Mouse (Mus musculus) midbrain, postnatal 0 days (tissue): ENCODE data around the gene Ubxn6. TPM values are rescaled to one million over a fixed set of nuclear protein-coding genes. Genes with fewer than 3 reads are reported as not detected.
A peak's percentile ranks its signal among the peaks of the same experiment; 100 is the strongest.

Experiments
- ATAC-seq: fragments of 200-750 bp; cut with Nextera tagmentation; 2 replicates; pipeline ENCODE4 v1.8.0; 2017; ENCODE audit warnings: moderate number of reproducible peaks, mild to moderate bottlenecking, moderate TSS enrichment, moderate library complexity; ENCODE audit not compliant: low FRiP score
- DNase-seq: peaks from one replicate; pipeline ENCODE4 v3.0.0-alpha.2; 2015; ENCODE audit warnings: low spot score
- H3K27ac ChIP-seq: fragments of 300-500 bp; sonication (generic); 2 replicates; pipeline ENCODE4 v1.5.1; 2014; ENCODE audit warnings: low read depth, mild to moderate bottlenecking, low read length, mixed read lengths
- H3K27me3 ChIP-seq: fragments of 300-500 bp; sonication (generic); 2 replicates; pipeline ENCODE4 v1.6.1; 2014; ENCODE audit warnings: low read length, control low read depth, mixed read lengths; ENCODE audit not compliant: insufficient read depth
- H3K36me3 ChIP-seq: fragments of 300-500 bp; sonication (generic); 2 replicates; pipeline ENCODE4 v1.6.1; 2014; ENCODE audit warnings: low read length, control low read depth, mixed read lengths; ENCODE audit not compliant: insufficient read depth
- H3K4me1 ChIP-seq: fragments of 300-500 bp; sonication (generic); 2 replicates; pipeline ENCODE4 v1.6.1; 2014; ENCODE audit warnings: mild to moderate bottlenecking, control low read depth, antibody characterized with exemption, low read length, mixed read lengths; ENCODE audit not compliant: insufficient read depth
- H3K4me2 ChIP-seq: fragments of 300-500 bp; sonication (generic); 2 replicates; pipeline ENCODE4 v1.6.1; 2014; ENCODE audit warnings: low read depth, mild to moderate bottlenecking, low read length, mixed read lengths; ENCODE audit not compliant: poor library complexity, severe bottlenecking
- H3K4me3 ChIP-seq: fragments of 300-500 bp; sonication (generic); 2 replicates; pipeline ENCODE4 v1.5.1; 2014; ENCODE audit warnings: low read depth, mild to moderate bottlenecking, low read length, moderate library complexity
- H3K9ac ChIP-seq: fragments of 300-500 bp; sonication (generic); replicated peaks from 2 replicates; pipeline ENCODE4 v1.6.1; 2014; ENCODE audit warnings: mild to moderate bottlenecking, low read length, moderate library complexity, mixed read lengths; ENCODE audit not compliant: poor library complexity, severe bottlenecking
- H3K9me3 ChIP-seq: fragments of 300-500 bp; sonication (generic); 2 replicates; pipeline ENCODE4 v1.6.1; 2016; ENCODE audit warnings: low read length, control low read depth
- CTCF ChIP-seq: IDR thresholded peaks from 2 replicates; pipeline ENCODE4 v1.5.1; 2016; ENCODE audit warnings: antibody characterized with exemption, mild to moderate bottlenecking
- WGBS: fragments of 180-500 bp; shearing (Covaris S2); extraction: QIAGEN DNeasy Blood & Tissue Kit; methylation state at CpG from one replicate; pipeline ENCODE4 v1.1.7; 2014; 5-methylcytosine and 5-hydroxymethylcytosine counted together
- polyA plus RNA-seq: library from polyadenylated mRNA; unstranded; fragments of >200 nt; fragmentation: Nextera tagmentation; extraction: Ambion mirVana; gene quantifications from 2 replicates; pipeline ENCODE4 v1.2.1, GENCODE M21; 2015
- total RNA-seq: library from RNA; depleted of rRNA; stranded (reverse); fragments of >200 nt; gene quantifications from 2 replicates; pipeline ENCODE4 v1.2.3, GENCODE M21; 2014

Ubxn6 gene
- total and polyA plus RNA-seq, 2 experiments from 2014 or later: 76.9 to 84.8 TPM

DNA sequence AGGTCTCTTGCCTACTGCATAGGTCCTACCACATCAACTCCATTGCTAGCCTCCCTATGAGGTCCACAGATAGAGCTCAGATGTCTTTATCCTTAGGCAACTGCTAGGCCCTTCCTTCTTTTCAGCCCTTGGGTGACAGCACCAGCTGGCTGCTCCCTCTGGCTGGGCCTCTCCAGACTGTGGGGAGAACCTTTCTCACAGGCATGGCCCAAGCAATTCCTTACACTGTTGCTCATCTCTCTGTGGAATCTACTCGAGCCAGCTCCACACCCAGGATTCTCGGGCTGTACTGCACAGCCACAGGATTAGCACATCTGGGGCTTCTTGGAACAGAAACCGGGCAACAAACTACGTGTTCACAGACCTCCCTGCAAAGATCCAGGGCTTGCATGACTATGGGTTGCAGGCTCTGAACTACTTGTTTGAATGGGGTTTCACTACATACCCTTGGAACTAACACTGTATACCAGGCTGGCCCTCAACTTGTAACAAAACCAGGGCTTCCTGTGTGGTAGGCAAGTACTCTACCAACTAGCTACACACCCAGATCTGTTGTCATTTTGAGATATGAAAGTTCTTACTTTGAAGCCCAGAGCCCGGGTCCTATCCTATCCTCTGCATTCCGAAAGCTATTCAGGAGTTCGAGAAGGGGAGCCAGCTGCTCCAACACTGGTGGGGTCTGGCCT lies 40.6 kb downstream of the Ubxn6 start:
- H3K27ac ChIP-seq: no peak overlapping the region
- no peak overlapping the region for H3K4me2 ChIP-seq
- H3K36me3 ChIP-seq: peaks cover 17% of the 10 kb centered on the region
- no peak overlapping the region for H3K9ac ChIP-seq
- no peak overlapping the region for H3K4me3 ChIP-seq
- H3K9me3 ChIP-seq: no peaks in the 10 kb centered on the region
- ATAC-seq (no peak), DNase-seq (no peak)
- 90% methylated on average over 7 of the region's 7 CpGs for WGBS
- peaks cover 2% of the 10 kb centered on the region; the same call in 1 of the 2 replicates for H3K4me1 ChIP-seq
- no peaks in the 10 kb centered on the region for H3K27me3 ChIP-seq
- no peak for TF ChIP-seq CTCF

GRCm38 (mm10) chr17:56032831-56033230 lies 42.0 kb downstream of the Ubxn6 start:
- H3K4me1 ChIP-seq: peaks cover 2% of the 10 kb centered on the region; the same call in 1 of the 2 replicates
- ATAC-seq (no peak), DNase-seq (no peak)
- H3K4me2 ChIP-seq: no peak overlapping the region
- H3K27me3 ChIP-seq: no peaks in the 10 kb centered on the region
- 76% methylated on average over 7 of the region's 7 CpGs for WGBS
- H3K36me3 ChIP-seq: peaks cover 21% of the 10 kb centered on the region
- H3K27ac ChIP-seq: no peak overlapping the region
- no peaks in the 10 kb centered on the region for H3K9me3 ChIP-seq
- no peak for TF ChIP-seq CTCF
- H3K9ac ChIP-seq: peak overlapping the region; percentile 33; the same call in 1 of the 2 replicates
- no peak overlapping the region for H3K4me3 ChIP-seq

GRCm38 (mm10) chr17:56032127-56032733 lies 42.6 kb downstream of the Ubxn6 start:
- Histone ChIP-seq H3K9ac (no peak overlapping the region), H3K4me3 (no peak overlapping the region), H3K9me3 (no peaks in the 10 kb centered on the region), H3K4me2 (no peak overlapping the region), H3K27ac (no peak overlapping the region), H3K27me3 (no peaks in the 10 kb centered on the region), H3K36me3 (peaks cover 21% of the 10 kb centered on the region), H3K4me1 (peaks cover 2% of the 10 kb centered on the region; the same call in 1 of the 2 replicates)
- 73% methylated on average over 6 of the region's 6 CpGs for WGBS
- no peak for DNase-seq
- ATAC-seq: no peak
- no peak for TF ChIP-seq CTCF

DNA sequence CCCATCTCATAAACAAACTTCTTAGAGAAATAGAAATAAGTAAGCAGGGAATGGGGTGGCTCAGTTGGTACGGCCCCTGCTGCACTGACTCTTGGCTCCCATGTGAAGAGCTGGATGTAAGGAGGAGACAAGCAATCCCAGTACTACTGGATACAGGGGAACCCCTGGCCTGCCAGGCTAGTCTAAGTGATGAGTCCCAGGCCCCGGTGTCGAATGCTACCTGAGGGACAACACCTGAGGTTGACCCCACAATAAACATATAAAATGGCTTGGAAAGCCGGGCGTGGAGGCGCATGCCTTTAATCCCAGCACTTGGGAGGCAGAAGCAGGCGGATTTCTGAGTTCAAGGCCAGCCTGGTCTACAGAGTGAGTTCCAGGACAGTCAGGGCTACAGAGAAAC lies 43.4 kb downstream of the Ubxn6 start:
- DNase-seq: no peak
- Histone ChIP-seq H3K4me1 (peaks cover 2% of the 10 kb centered on the region; the same call in 1 of the 2 replicates), H3K27ac (no peak overlapping the region), H3K9ac (no peak overlapping the region), H3K36me3 (peaks cover 21% of the 10 kb centered on the region), H3K4me3 (no peak overlapping the region), H3K27me3 (no peaks in the 10 kb centered on the region), H3K4me2 (no peak overlapping the region), H3K9me3 (no peaks in the 10 kb centered on the region)
- ATAC-seq: no peak
- no peak for TF ChIP-seq CTCF
- 94% methylated on average over 7 of the region's 7 CpGs for WGBS

DNA sequence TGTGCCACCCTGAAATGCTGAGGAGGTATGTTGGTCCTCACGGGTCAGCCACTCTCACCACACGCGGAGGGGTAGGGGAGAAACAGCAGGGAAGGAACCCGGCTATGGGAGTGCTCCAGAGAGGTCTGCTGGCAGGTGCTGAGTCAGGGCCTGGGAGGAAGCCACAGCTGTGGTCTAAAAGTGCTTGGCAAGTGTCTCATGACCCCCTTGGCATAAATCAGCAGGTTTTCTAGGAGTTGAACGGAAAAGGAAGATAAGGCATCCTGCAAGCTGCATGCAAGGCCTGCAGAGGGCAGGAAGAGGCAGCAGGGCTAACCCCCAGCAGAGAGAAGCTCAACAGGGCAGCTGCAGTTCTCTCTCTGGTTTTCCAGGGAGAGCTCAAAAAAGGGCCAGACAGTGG lies 43.9 kb downstream of the Ubxn6 start:
- H3K4me3 ChIP-seq: no peak overlapping the region
- peaks cover 2% of the 10 kb centered on the region; the same call in 1 of the 2 replicates for H3K4me1 ChIP-seq
- H3K4me2 ChIP-seq: no peak overlapping the region
- no peak for ATAC-seq
- WGBS: 62% methylated on average over 5 of the region's 5 CpGs
- H3K9me3 ChIP-seq: no peaks in the 10 kb centered on the region
- H3K27me3 ChIP-seq: no peaks in the 10 kb centered on the region
- no peak overlapping the region for H3K27ac ChIP-seq
- peaks cover 22% of the 10 kb centered on the region for H3K36me3 ChIP-seq
- peak; percentile 23; the same call in 1 of the 2 replicates for TF ChIP-seq CTCF
- H3K9ac ChIP-seq: no peak overlapping the region
- no peak for DNase-seq

GRCm38 (mm10) chr17:56030238-56030870 lies 44.5 kb downstream of the Ubxn6 start:
- Histone ChIP-seq H3K27me3 (no peaks in the 10 kb centered on the region), H3K9ac (no peak overlapping the region), H3K36me3 (peaks cover 24% of the 10 kb centered on the region), H3K4me3 (no peak overlapping the region), H3K27ac (no peak overlapping the region), H3K4me2 (no peak overlapping the region), H3K9me3 (no peaks in the 10 kb centered on the region), H3K4me1 (peaks cover 2% of the 10 kb centered on the region; the same call in 1 of the 2 replicates)
- ATAC-seq: no peak
- TF ChIP-seq CTCF: no peak
- DNase-seq: no peak
- 83% methylated on average over 9 of the region's 9 CpGs for WGBS
